Mouse (Mus musculus): ENCODE measurements around the gene Gm42906. TPM values are rescaled to one million over a fixed set of nuclear protein-coding genes. Genes with fewer than 3 reads are reported as not detected.

Gm42906 gene
- polyA plus RNA-seq, 2 experiments = not detected

GRCm38 (mm10) chr5:151028906-151029305 is 399.1 kb downstream of the Gm42906 start:
- no peak for DNase-seq (ENCODE audit: low read depth in 3 of 3, low spot score in 3 of 3)
- Histone ChIP-seq H3K4me2 (ENCODE audit: low read depth) (no peak overlapping the region), H3K9me3 (ENCODE audit: control insufficient read depth, low read length) (no peaks in the 10 kb centered on the region), H3K27ac (no peak overlapping the region), H3K4me3 (ENCODE audit: insufficient read depth in 1 of 2, low read depth in 2 of 2, low read length in 2 of 2) (no peak overlapping the region), H3K36me3 (replicated peaks; ENCODE audit: control insufficient read depth, insufficient read depth, low read depth) (no peaks in the 10 kb centered on the region), H3K4me1 (replicated peaks; ENCODE audit: control insufficient read depth in 2 of 2, insufficient read depth in 2 of 2, low read length in 1 of 2) (no peaks in the 10 kb centered on the region), H3K27me3 (ENCODE audit: control insufficient read depth, insufficient read depth, low read length) (no peaks in the 10 kb centered on the region), H3K9ac (replicated peaks) (no peak overlapping the region)
- no peak for ATAC-seq (ENCODE audit: insufficient read depth)
- WGBS (ENCODE audit: insufficient replicate concordance) = 64% methylated on average over 6 of the region's 6 CpGs
- TF ChIP-seq EP300 (IDR thresholded peaks at IDR 0.05; ENCODE audit: low read depth) (no peak), CTCF (IDR thresholded peaks at IDR 0.05; ENCODE audit: low read depth) (no peak)

GRCm38 (mm10) chr5:151027171-151027570 is 400.8 kb downstream of the Gm42906 start:
- Histone ChIP-seq H3K27ac (no peak overlapping the region), H3K27me3 (ENCODE audit: control insufficient read depth, insufficient read depth, low read length) (no peaks in the 10 kb centered on the region), H3K4me3 (ENCODE audit: insufficient read depth in 1 of 2, low read depth in 2 of 2, low read length in 2 of 2) (no peak overlapping the region), H3K9ac (replicated peaks) (no peak overlapping the region), H3K4me2 (ENCODE audit: low read depth) (no peak overlapping the region), H3K36me3 (replicated peaks; ENCODE audit: control insufficient read depth, insufficient read depth, low read depth) (no peaks in the 10 kb centered on the region), H3K9me3 (ENCODE audit: control insufficient read depth, low read length) (no peaks in the 10 kb centered on the region), H3K4me1 (replicated peaks; ENCODE audit: control insufficient read depth in 2 of 2, insufficient read depth in 2 of 2, low read length in 1 of 2) (no peaks in the 10 kb centered on the region)
- ATAC-seq (ENCODE audit: insufficient read depth) (no peak), DNase-seq (ENCODE audit: low read depth in 3 of 3, low spot score in 3 of 3) (no peak)
- no peak for TF ChIP-seq CTCF (IDR thresholded peaks at IDR 0.05; ENCODE audit: low read depth)
- TF ChIP-seq EP300 (IDR thresholded peaks at IDR 0.05; ENCODE audit: low read depth) = no peak
- 62% methylated on average over 7 of the region's 7 CpGs for WGBS (ENCODE audit: insufficient replicate concordance)

DNA sequence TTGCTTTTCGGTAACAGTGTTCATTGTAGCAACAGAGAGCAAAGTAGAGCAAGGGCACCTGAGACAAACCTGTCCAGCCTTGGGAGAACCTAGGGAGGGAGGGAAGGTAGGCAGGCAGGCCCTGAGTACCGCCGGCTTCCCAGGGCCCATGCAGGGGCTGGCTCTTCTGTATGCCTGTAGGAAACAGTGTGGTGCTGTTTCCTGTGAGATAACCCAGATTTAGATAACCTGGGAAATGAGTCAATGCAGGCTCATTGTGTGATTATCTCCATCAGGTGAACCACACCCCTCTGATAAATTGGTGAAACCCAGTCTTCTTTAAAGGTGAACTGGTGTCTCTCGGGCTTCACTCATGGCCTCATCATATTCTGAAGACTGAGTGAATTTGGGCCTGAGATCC is 401.9 kb downstream of the Gm42906 start:
- Histone ChIP-seq H3K9ac (replicated peaks) (no peak overlapping the region), H3K4me1 (replicated peaks; ENCODE audit: control insufficient read depth in 2 of 2, insufficient read depth in 2 of 2, low read length in 1 of 2) (no peaks in the 10 kb centered on the region), H3K4me2 (ENCODE audit: low read depth) (no peak overlapping the region), H3K4me3 (ENCODE audit: insufficient read depth in 1 of 2, low read depth in 2 of 2, low read length in 2 of 2) (no peak overlapping the region), H3K36me3 (replicated peaks; ENCODE audit: control insufficient read depth, insufficient read depth, low read depth) (no peaks in the 10 kb centered on the region), H3K9me3 (ENCODE audit: control insufficient read depth, low read length) (no peaks in the 10 kb centered on the region), H3K27ac (no peak overlapping the region), H3K27me3 (ENCODE audit: control insufficient read depth, insufficient read depth, low read length) (no peaks in the 10 kb centered on the region)
- ATAC-seq (ENCODE audit: insufficient read depth) (no peak), DNase-seq (ENCODE audit: low read depth in 3 of 3, low spot score in 3 of 3) (no peak)
- 42% methylated on average over 4 of the region's 4 CpGs for WGBS (ENCODE audit: insufficient replicate concordance)
- TF ChIP-seq CTCF (IDR thresholded peaks at IDR 0.05; ENCODE audit: low read depth) = no peak
- no peak for TF ChIP-seq EP300 (IDR thresholded peaks at IDR 0.05; ENCODE audit: low read depth)

DNA sequence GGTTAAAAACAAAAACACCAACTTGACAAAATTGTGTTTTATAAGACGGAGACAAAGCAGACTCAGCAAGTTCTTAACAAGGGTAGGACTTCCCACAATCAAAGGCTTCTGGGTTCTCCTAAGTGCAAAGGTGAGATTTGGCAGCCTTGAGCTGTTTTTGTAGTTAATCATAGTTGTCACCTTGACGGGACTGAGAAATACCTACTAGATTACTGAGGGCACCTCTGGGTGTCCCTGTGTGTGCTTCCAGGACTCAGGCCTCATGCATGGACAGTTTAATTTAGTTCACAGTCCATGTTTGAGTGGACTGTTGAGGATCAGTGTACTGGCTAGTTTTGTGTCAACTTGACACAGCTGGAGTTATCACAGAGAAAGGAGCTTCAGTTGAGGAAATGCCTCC is 403.5 kb downstream of the Gm42906 start:
- no peaks in the 10 kb centered on the region for H3K9me3 ChIP-seq (ENCODE audit: control insufficient read depth, low read length)
- peaks cover 0 to 2% of the 10 kb centered on the region in 2 experiments; a peak in 1 of 4 replicates for H3K4me1 ChIP-seq (replicated peaks; ENCODE audit: control insufficient read depth in 2 of 2, insufficient read depth in 2 of 2, low read length in 1 of 2)
- no peak overlapping the region for H3K4me3 ChIP-seq (ENCODE audit: insufficient read depth in 1 of 2, low read depth in 2 of 2, low read length in 2 of 2)
- no peak overlapping the region for H3K27ac ChIP-seq
- TF ChIP-seq EP300 (IDR thresholded peaks at IDR 0.05; ENCODE audit: low read depth) (no peak), CTCF (IDR thresholded peaks at IDR 0.05; ENCODE audit: low read depth) (no peak)
- ATAC-seq (ENCODE audit: insufficient read depth) (no peak), DNase-seq (ENCODE audit: low read depth in 3 of 3, low spot score in 3 of 3) (no peak)
- H3K36me3 ChIP-seq (replicated peaks; ENCODE audit: control insufficient read depth, insufficient read depth, low read depth) = no peaks in the 10 kb centered on the region
- H3K27me3 ChIP-seq (ENCODE audit: control insufficient read depth, insufficient read depth, low read length) = no peaks in the 10 kb centered on the region
- WGBS (ENCODE audit: insufficient replicate concordance) = 59% methylated on average over 2 of the region's 2 CpGs
- no peak overlapping the region for H3K9ac ChIP-seq (replicated peaks)
- no peak overlapping the region for H3K4me2 ChIP-seq (ENCODE audit: low read depth)

DNA sequence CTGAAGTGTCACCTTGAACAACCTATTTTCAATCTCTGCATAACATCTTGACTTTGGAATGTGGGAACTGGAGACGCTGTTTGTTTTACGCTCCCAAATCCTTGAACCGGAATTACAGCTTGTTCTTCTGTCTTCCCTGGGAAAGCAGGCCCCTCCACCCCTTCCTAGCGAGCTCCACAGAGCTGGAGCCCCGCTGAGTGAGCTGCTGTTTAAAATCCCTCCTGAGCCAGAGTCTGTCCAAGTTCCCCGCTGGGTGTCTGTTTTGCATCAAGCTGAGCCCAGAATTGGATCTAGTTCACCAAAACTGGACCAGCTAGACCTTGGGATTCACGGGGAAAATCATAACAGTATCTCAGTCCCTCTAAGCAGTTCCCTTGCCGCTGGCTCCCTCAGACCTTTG is 404.5 kb downstream of the Gm42906 start:
- Histone ChIP-seq H3K27me3 (ENCODE audit: control insufficient read depth, insufficient read depth, low read length) (no peaks in the 10 kb centered on the region), H3K4me2 (ENCODE audit: low read depth) (no peak overlapping the region), H3K9ac (replicated peaks) (no peak overlapping the region), H3K4me3 (ENCODE audit: insufficient read depth in 1 of 2, low read depth in 2 of 2, low read length in 2 of 2) (no peak overlapping the region), H3K4me1 (replicated peaks; ENCODE audit: control insufficient read depth in 2 of 2, insufficient read depth in 2 of 2, low read length in 1 of 2) (peaks cover 0 to 2% of the 10 kb centered on the region in 2 experiments; a peak in 1 of 4 replicates), H3K36me3 (replicated peaks; ENCODE audit: control insufficient read depth, insufficient read depth, low read depth) (no peaks in the 10 kb centered on the region), H3K27ac (no peak overlapping the region), H3K9me3 (ENCODE audit: control insufficient read depth, low read length) (no peaks in the 10 kb centered on the region)
- ATAC-seq (ENCODE audit: insufficient read depth) (no peak), DNase-seq (ENCODE audit: low read depth in 3 of 3, low spot score in 3 of 3) (no peak)
- WGBS (ENCODE audit: insufficient replicate concordance) = 46% methylated on average over 8 of the region's 8 CpGs
- TF ChIP-seq EP300 (IDR thresholded peaks at IDR 0.05; ENCODE audit: low read depth) (no peak), CTCF (IDR thresholded peaks at IDR 0.05; ENCODE audit: low read depth) (no peak)
